Mouse (Mus musculus): ENCODE results near the gene Nipa2.
"Not testable (repeated sequence)": the region's sequence is repeated elsewhere in the genome, so short reads cannot be mapped to it uniquely, and the experiment has no call there.

DNA sequence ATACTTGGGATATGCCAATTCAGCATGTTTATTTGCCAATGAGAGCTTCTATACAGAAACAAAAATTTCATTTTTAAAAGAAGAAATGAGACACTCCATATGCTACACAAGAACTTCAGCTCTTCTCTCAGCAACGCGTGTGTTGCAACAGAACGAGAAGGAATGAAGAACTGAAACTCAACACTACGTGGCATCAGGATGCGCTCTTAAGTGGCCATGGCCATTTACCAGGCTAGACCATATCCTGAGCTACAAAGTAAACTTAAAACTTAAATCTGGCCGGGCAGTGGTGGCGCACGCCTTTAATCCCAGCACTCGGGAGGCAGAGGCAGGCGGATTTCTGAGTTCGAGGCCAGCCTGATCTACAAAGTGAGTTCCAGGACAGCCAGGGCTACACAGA lies 43.9 kb downstream of the Nipa2 start:
- not testable (repeated sequence) for TF ChIP-seq POLR2A, CTCF (IDR thresholded peaks at IDR 0.05; ENCODE audit: insufficient read depth, low read depth, low read length)

Data from olfactory bulb, adult 2 months (tissue).